Mouse (Mus musculus): ENCODE results near the gene Slc25a5. TPM values are rescaled to one million over a fixed set of nuclear protein-coding genes. Genes with fewer than 3 reads are reported as not detected.
A peak's percentile ranks its signal among the peaks of the same experiment; 100 is the strongest.

Slc25a5 gene
- polyA plus RNA-seq, 1 experiment from 2014 or later: 1,561 TPM

- H3K9ac ChIP-seq (ENCODE audit: low read depth, low read length): no peak overlapping the region
- no peaks in the 10 kb centered on the region for H3K9me3 ChIP-seq (replicated peaks; ENCODE audit: low read length)
- no peaks in the 10 kb centered on the region for H3K27me3 ChIP-seq (ENCODE audit: insufficient read depth, low read length)
- WGBS: 37% methylated on average over 8 of the region's 8 CpGs
- no peaks in the 10 kb centered on the region for H3K4me1 ChIP-seq (replicated peaks; ENCODE audit: insufficient read depth, low read length)
- DNase-seq (ENCODE audit: low spot score): no peak
- peak overlapping the region; percentile 71 for H3K27ac ChIP-seq
- peak; percentile 33; the same call in 1 of the 2 replicates for ATAC-seq (replicated peaks; ENCODE audit: low FRiP score, low read depth)
- H3K4me2 ChIP-seq (ENCODE audit: low read length): peak overlapping the region; percentile 43
- H3K4me3 ChIP-seq (replicated peaks; ENCODE audit: low read depth, low read length): 0 out of 2 replicates have a peak overlapping the region, but pooled peaks have one; percentile 5
- no peak for TF ChIP-seq CTCF (IDR thresholded peaks at IDR 0.05; ENCODE audit: low read depth)
- H3K36me3 ChIP-seq (ENCODE audit: insufficient read depth, low read length): no peaks in the 10 kb centered on the region
Observed at GRCm38 (mm10) chrX:36816368-36816899, 21.0 kb downstream of the Slc25a5 start.

GRCm38 (mm10) chrX:36816953-36817441, 21.5 kb downstream of the Slc25a5 start:
- ATAC-seq (replicated peaks; ENCODE audit: low FRiP score, low read depth): peak; percentile 62
- no peak for TF ChIP-seq CTCF (IDR thresholded peaks at IDR 0.05; ENCODE audit: low read depth)
- Histone ChIP-seq H3K27ac (peak overlapping the region; percentile 71), H3K4me1 (replicated peaks; ENCODE audit: insufficient read depth, low read length) (no peaks in the 10 kb centered on the region), H3K36me3 (ENCODE audit: insufficient read depth, low read length) (no peaks in the 10 kb centered on the region), H3K4me2 (ENCODE audit: low read length) (peak overlapping the region; percentile 43), H3K9ac (ENCODE audit: low read depth, low read length) (peak overlapping the region; percentile 40; the same call in 1 of the 2 replicates), H3K9me3 (replicated peaks; ENCODE audit: low read length) (no peaks in the 10 kb centered on the region), H3K4me3 (replicated peaks; ENCODE audit: low read depth, low read length) (peak overlapping the region; percentile 5; the same call in 1 of the 2 replicates), H3K27me3 (ENCODE audit: insufficient read depth, low read length) (no peaks in the 10 kb centered on the region)
- peak; percentile 67 for DNase-seq (ENCODE audit: low spot score)
- 16% methylated on average over 10 of the region's 10 CpGs for WGBS

- H3K9me3 ChIP-seq (replicated peaks; ENCODE audit: low read length): no peaks in the 10 kb centered on the region
- WGBS: 67% methylated on average over 4 of the region's 4 CpGs
- no peak overlapping the region for H3K4me2 ChIP-seq (ENCODE audit: low read length)
- no peak overlapping the region for H3K9ac ChIP-seq (ENCODE audit: low read depth, low read length)
- H3K4me1 ChIP-seq (replicated peaks; ENCODE audit: insufficient read depth, low read length): no peaks in the 10 kb centered on the region
- H3K36me3 ChIP-seq (ENCODE audit: insufficient read depth, low read length): no peaks in the 10 kb centered on the region
- no peak overlapping the region for H3K4me3 ChIP-seq (replicated peaks; ENCODE audit: low read depth, low read length)
- ATAC-seq (replicated peaks; ENCODE audit: low FRiP score, low read depth): peak; percentile 65
- H3K27me3 ChIP-seq (ENCODE audit: insufficient read depth, low read length): no peaks in the 10 kb centered on the region
- TF ChIP-seq CTCF (IDR thresholded peaks at IDR 0.05; ENCODE audit: low read depth): no peak
- H3K27ac ChIP-seq: no peak overlapping the region
- no peak for DNase-seq (ENCODE audit: low spot score)
Observed at GRCm38 (mm10) chrX:36819575-36819974, 24.1 kb downstream of the Slc25a5 start.

- Histone ChIP-seq H3K9me3 (replicated peaks; ENCODE audit: low read length) (no peaks in the 10 kb centered on the region), H3K27ac (no peak overlapping the region), H3K9ac (ENCODE audit: low read depth, low read length) (no peak overlapping the region), H3K4me2 (ENCODE audit: low read length) (no peak overlapping the region), H3K36me3 (ENCODE audit: insufficient read depth, low read length) (no peaks in the 10 kb centered on the region), H3K27me3 (ENCODE audit: insufficient read depth, low read length) (no peaks in the 10 kb centered on the region), H3K4me1 (replicated peaks; ENCODE audit: insufficient read depth, low read length) (no peaks in the 10 kb centered on the region), H3K4me3 (replicated peaks; ENCODE audit: low read depth, low read length) (no peak overlapping the region)
- ATAC-seq (replicated peaks; ENCODE audit: low FRiP score, low read depth) (peak; percentile 58; the same call in 1 of the 2 replicates), DNase-seq (ENCODE audit: low spot score) (peak; percentile 56)
- WGBS: 22% methylated on average over 4 of the region's 4 CpGs
- peak; percentile 75 for TF ChIP-seq CTCF (IDR thresholded peaks at IDR 0.05; ENCODE audit: low read depth)
Observed at GRCm38 (mm10) chrX:36820201-36820600, 24.8 kb downstream of the Slc25a5 start.

GRCm38 (mm10) chrX:36823932-36824711, 28.7 kb downstream of the Slc25a5 start:
- Histone ChIP-seq H3K9ac (ENCODE audit: low read depth, low read length) (no peak overlapping the region), H3K9me3 (replicated peaks; ENCODE audit: low read length) (no peaks in the 10 kb centered on the region), H3K27me3 (ENCODE audit: insufficient read depth, low read length) (no peaks in the 10 kb centered on the region), H3K36me3 (ENCODE audit: insufficient read depth, low read length) (no peaks in the 10 kb centered on the region), H3K4me1 (replicated peaks; ENCODE audit: insufficient read depth, low read length) (no peaks in the 10 kb centered on the region), H3K4me3 (replicated peaks; ENCODE audit: low read depth, low read length) (no peak overlapping the region), H3K4me2 (ENCODE audit: low read length) (no peak overlapping the region), H3K27ac (no peak overlapping the region)
- TF ChIP-seq CTCF (IDR thresholded peaks at IDR 0.05; ENCODE audit: low read depth): no peak
- no peak for DNase-seq (ENCODE audit: low spot score)
- 75% methylated on average over 10 of the region's 10 CpGs for WGBS
- no peak for ATAC-seq (replicated peaks; ENCODE audit: low FRiP score, low read depth)

GRCm38 (mm10) chrX:36825032-36825431, 29.6 kb downstream of the Slc25a5 start:
- H3K4me3 ChIP-seq (replicated peaks; ENCODE audit: low read depth, low read length): no peak overlapping the region
- 50% methylated on average over 2 of the region's 2 CpGs for WGBS
- ATAC-seq (replicated peaks; ENCODE audit: low FRiP score, low read depth): no peak
- no peaks in the 10 kb centered on the region for H3K9me3 ChIP-seq (replicated peaks; ENCODE audit: low read length)
- no peak overlapping the region for H3K27ac ChIP-seq
- H3K27me3 ChIP-seq (ENCODE audit: insufficient read depth, low read length): no peaks in the 10 kb centered on the region
- no peak overlapping the region for H3K4me2 ChIP-seq (ENCODE audit: low read length)
- DNase-seq (ENCODE audit: low spot score): no peak
- H3K36me3 ChIP-seq (ENCODE audit: insufficient read depth, low read length): no peaks in the 10 kb centered on the region
- H3K9ac ChIP-seq (ENCODE audit: low read depth, low read length): no peak overlapping the region
- H3K4me1 ChIP-seq (replicated peaks; ENCODE audit: insufficient read depth, low read length): no peaks in the 10 kb centered on the region
- TF ChIP-seq CTCF (IDR thresholded peaks at IDR 0.05; ENCODE audit: low read depth): no peak
